Comparison of ENCODE assay signal across 11 mouse cellular contexts in genomic region chr2:57689877-57690276, GRCm38 (mm10).
"Had no signal": no experiment of that assay in that cellular context is flagged by ENCODE, and none has a peak within 500 bp of the region (broad histone marks: within the 10 kb centered on the region; RNA-seq: fewer than 3 reads in every experiment).

No protein-coding gene starts in this region.

- DNase-seq: lung, adult 18-20 months; lung, embryonic 14.5 days; lung, postnatal 10 days; lung, postnatal 4 days; retina, postnatal 1 day; right cerebral cortex, adult 18-20 months; thymus, adult 2 months; thymus, postnatal 25 days; thymus, postnatal 4 days had no signal

- ATAC-seq: midbrain, embryonic 13.5 days; midbrain, embryonic 15.5 days had no signal
